Mouse (Mus musculus) lung, postnatal 10 days (tissue): ENCODE measurements around the gene Cep63.

Experiments
- DNase-seq: peaks from one replicate; pipeline ENCODE4 v3.0.0; 2021

Gene Cep63

GRCm38 (mm10) chr9:102629052-102629451, 2.7 kb upstream of the Cep63 start:
- DNase-seq = no peak

- no peak for DNase-seq
These were observed 1.1 kb upstream of the Cep63 start for GRCm38 (mm10) chr9:102627442-102627841.

GRCm38 (mm10) chr9:102626839-102627225, 498 bp upstream of the Cep63 start:
- DNase-seq = no peak

- no peak for DNase-seq
These were observed 842 bp downstream of the Cep63 start for GRCm38 (mm10) chr9:102625401-102625982.

GRCm38 (mm10) chr9:102623581-102623980, 2.8 kb downstream of the Cep63 start:
- no peak for DNase-seq

- no peak for DNase-seq
These were observed 3.5 kb downstream of the Cep63 start for GRCm38 (mm10) chr9:102622876-102623275.

GRCm38 (mm10) chr9:102622192-102622857, 4.0 kb downstream of the Cep63 start:
- peak; percentile 67 for DNase-seq

GRCm38 (mm10) chr9:102621385-102621784, 4.9 kb downstream of the Cep63 start:
- DNase-seq = no peak

GRCm38 (mm10) chr9:102616267-102616666, 10.1 kb downstream of the Cep63 start:
- DNase-seq = no peak

GRCm38 (mm10) chr9:102615071-102615470, 11.3 kb downstream of the Cep63 start:
- DNase-seq = no peak

GRCm38 (mm10) chr9:102609221-102609620, 17.1 kb downstream of the Cep63 start:
- no peak for DNase-seq

GRCm38 (mm10) chr9:102607471-102607870, 18.9 kb downstream of the Cep63 start:
- DNase-seq = no peak

GRCm38 (mm10) chr9:102605162-102605561, 21.2 kb downstream of the Cep63 start:
- DNase-seq = no peak

- no peak for DNase-seq
These were observed 24.7 kb downstream of the Cep63 start for GRCm38 (mm10) chr9:102601666-102602065.

GRCm38 (mm10) chr9:102601187-102601586, 25.1 kb downstream of the Cep63 start:
- no peak for DNase-seq

- DNase-seq = no peak
These were observed 30.5 kb downstream of the Cep63 start for GRCm38 (mm10) chr9:102595662-102596436.

GRCm38 (mm10) chr9:102594667-102595393, 31.5 kb downstream of the Cep63 start:
- no peak for DNase-seq

GRCm38 (mm10) chr9:102587347-102587746, 39.0 kb downstream of the Cep63 start:
- no peak for DNase-seq

GRCm38 (mm10) chr9:102581921-102582469, 44.3 kb downstream of the Cep63 start:
- no peak for DNase-seq

GRCm38 (mm10) chr9:102577480-102577879, 48.9 kb downstream of the Cep63 start:
- peak; percentile 22 for DNase-seq

- no peak for DNase-seq
These were observed 53.4 kb downstream of the Cep63 start for GRCm38 (mm10) chr9:102572888-102573287.

GRCm38 (mm10) chr9:102558463-102558862, 67.9 kb downstream of the Cep63 start:
- no peak for DNase-seq

GRCm38 (mm10) chr9:102553781-102554180, 72.6 kb downstream of the Cep63 start:
- DNase-seq = no peak
